Mouse (Mus musculus) lung, embryonic 15.5 days (tissue): ENCODE results near the gene Tas1r2. TPM values are rescaled to one million over a fixed set of nuclear protein-coding genes. Genes with fewer than 3 reads are reported as not detected.

ENCODE experiments used
- ATAC-seq: fragments of 200-750 bp; cut with Nextera tagmentation; 2 replicates; pipeline ENCODE4 v1.8.0; 2017; ENCODE audit warnings: moderate number of reproducible peaks, borderline replicate concordance; ENCODE audit not compliant: low FRiP score, low TSS enrichment; ENCODE audit errors: extremely low read depth
- H3K27ac ChIP-seq: fragments of 300-500 bp; sonication (generic); 2 replicates; pipeline ENCODE4 v1.5.1; 2015; ENCODE audit warnings: moderate library complexity, mild to moderate bottlenecking, inconsistent platforms
- H3K27me3 ChIP-seq: fragments of 300-500 bp; sonication (generic); 2 replicates; pipeline ENCODE4 v1.6.1; 2015; ENCODE audit warnings: inconsistent platforms
- H3K36me3 ChIP-seq: fragments of 300-500 bp; sonication (generic); 2 replicates; pipeline ENCODE4 v1.6.1; 2015; ENCODE audit warnings: inconsistent platforms
- H3K4me1 ChIP-seq: fragments of 300-500 bp; sonication (generic); 2 replicates; pipeline ENCODE4 v1.6.1; 2015; ENCODE audit warnings: inconsistent platforms
- H3K4me2 ChIP-seq: fragments of 300-500 bp; sonication (generic); 2 replicates; pipeline ENCODE4 v1.6.1; 2015; ENCODE audit warnings: inconsistent platforms, mild to moderate bottlenecking, moderate library complexity
- H3K4me3 ChIP-seq: fragments of 300-500 bp; sonication (generic); 2 replicates; pipeline ENCODE4 v1.5.1; 2015; ENCODE audit warnings: mild to moderate bottlenecking, inconsistent platforms
- H3K9ac ChIP-seq: fragments of 300-500 bp; sonication (generic); 2 replicates; pipeline ENCODE4 v1.6.1; 2015; ENCODE audit warnings: inconsistent platforms
- H3K9me3 ChIP-seq: fragments of 300-500 bp; sonication (generic); 2 replicates; pipeline ENCODE4 v1.6.1; 2016; ENCODE audit warnings: inconsistent platforms
- WGBS: fragments of 180-500 bp; shearing (Covaris S2); methylation state at CpG from one replicate; pipeline ENCODE4 v1.1.7; 2015; 5-methylcytosine and 5-hydroxymethylcytosine counted together
- microRNA-seq: library from miRNA; unstranded; fragments of <30 nt; microRNA quantifications from one replicate; pipeline ENCODE4, GENCODE M21; 2016
- polyA plus RNA-seq: library from polyadenylated mRNA; unstranded; fragments of >200 nt; fragmentation: Nextera tagmentation; extraction: Ambion mirVana; gene quantifications from 2 replicates; pipeline ENCODE4 v1.2.1, GENCODE M21; 2015

The Tas1r2 gene
- polyA plus RNA-seq, 1 experiment from 2014 or later = not detected

- Histone ChIP-seq H3K27ac (no peak overlapping the region), H3K4me3 (no peak overlapping the region), H3K36me3 (no peaks in the 10 kb centered on the region), H3K9ac (no peak overlapping the region), H3K4me1 (no peaks in the 10 kb centered on the region), H3K27me3 (no peaks in the 10 kb centered on the region), H3K4me2 (no peak overlapping the region), H3K9me3 (no peaks in the 10 kb centered on the region)
- ATAC-seq = no peak; the same call in 1 of the 2 replicates
- 32% methylated on average over 13 of the region's 13 CpGs for WGBS
Measured at GRCm38 (mm10) chr4:139715241-139715932, 62.0 kb downstream of the Tas1r2 start.

DNA sequence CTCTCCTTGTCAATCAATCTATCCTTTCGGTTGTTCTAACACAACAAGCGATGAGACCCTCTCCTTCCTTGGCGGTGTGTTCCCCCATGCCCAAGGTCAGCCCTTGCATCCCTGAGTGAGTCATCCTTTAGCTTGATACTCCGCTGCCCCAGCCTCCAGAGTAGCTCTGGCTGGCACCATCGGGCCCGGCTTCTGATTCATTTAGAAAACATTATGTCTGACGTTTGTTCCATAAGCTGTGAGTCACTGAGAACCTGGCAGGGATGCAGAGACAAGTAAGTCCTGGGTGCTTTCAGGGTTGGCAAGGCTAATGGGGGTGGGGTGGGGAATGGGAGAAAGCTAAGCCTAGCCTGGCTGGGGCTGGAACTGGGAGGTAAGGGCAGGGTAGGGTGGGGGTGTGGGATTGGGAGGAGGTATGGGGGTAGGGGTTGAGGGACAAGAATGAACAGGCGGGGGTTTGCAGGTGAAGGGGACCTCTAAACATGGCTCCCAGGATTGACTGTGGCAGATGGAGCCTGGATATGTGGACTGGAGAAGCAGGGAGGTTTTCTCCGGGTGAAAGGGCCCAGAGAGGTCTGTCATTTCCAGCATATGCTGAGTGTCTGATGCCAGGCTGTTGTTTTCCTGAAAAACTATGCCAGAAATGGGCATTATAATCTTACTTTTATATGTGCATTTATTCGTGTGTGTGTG, 63.3 kb downstream of the Tas1r2 start:
- Histone ChIP-seq H3K36me3 (no peaks in the 10 kb centered on the region), H3K4me1 (no peaks in the 10 kb centered on the region), H3K4me2 (no peak overlapping the region), H3K9ac (no peak overlapping the region), H3K27me3 (no peaks in the 10 kb centered on the region), H3K4me3 (no peak overlapping the region), H3K9me3 (no peaks in the 10 kb centered on the region), H3K27ac (no peak overlapping the region)
- ATAC-seq = no peak
- WGBS = 74% methylated on average over 10 of the region's 10 CpGs

- H3K4me1 ChIP-seq = no peaks in the 10 kb centered on the region
- no peak overlapping the region for H3K4me2 ChIP-seq
- 77% methylated on average over 5 of the region's 5 CpGs for WGBS
- H3K27me3 ChIP-seq = peaks cover 3% of the 10 kb centered on the region; the same call in 1 of the 2 replicates
- no peak overlapping the region for H3K27ac ChIP-seq
- H3K9me3 ChIP-seq = no peaks in the 10 kb centered on the region
- H3K36me3 ChIP-seq = no peaks in the 10 kb centered on the region
- no peak overlapping the region for H3K4me3 ChIP-seq
- H3K9ac ChIP-seq = no peak overlapping the region
- no peak for ATAC-seq
Measured at GRCm38 (mm10) chr4:139718978-139719377, 65.6 kb downstream of the Tas1r2 start.

Small RNAs within 50 kb of the gene (microRNA-seq; reads per million reads assigned to microRNA genes)
- gene Mir7020 = not detected

Other genes with a start within 250 kb of the Tas1r2 start
- 3.6 and 4.1 TPM in 2 replicates for gene Iffo2, start 123.0 kb upstream of the Tas1r2 start, polyA plus RNA-seq
- not detected in 2 replicates for gene Gm21969, start 50.4 kb upstream of the Tas1r2 start, polyA plus RNA-seq
- gene Aldh4a1, start 30.7 kb upstream of the Tas1r2 start, polyA plus RNA-seq = 25.3 and 27.4 TPM in 2 replicates
- gene Pax7, start 180.0 kb downstream of the Tas1r2 start, polyA plus RNA-seq = 0.02 TPM in 1 of 2 replicates, not detected in the other